Mouse (Mus musculus): ENCODE measurements around the gene Plcxd2. TPM values are rescaled to one million over a fixed set of nuclear protein-coding genes. Genes with fewer than 3 reads are reported as not detected.

The Plcxd2 gene
- total RNA-seq, 2 experiments from 2014 or later, result 0.15 to 0.19 TPM

- no peak for DNase-seq
Measured at GRCm38 (mm10) chr16:45986236-45986635, 23.8 kb downstream of the Plcxd2 start.

GRCm38 (mm10) chr16:45984610-45985606 lies 25.1 kb downstream of the Plcxd2 start:
- peak; percentile 34 for DNase-seq

DNA sequence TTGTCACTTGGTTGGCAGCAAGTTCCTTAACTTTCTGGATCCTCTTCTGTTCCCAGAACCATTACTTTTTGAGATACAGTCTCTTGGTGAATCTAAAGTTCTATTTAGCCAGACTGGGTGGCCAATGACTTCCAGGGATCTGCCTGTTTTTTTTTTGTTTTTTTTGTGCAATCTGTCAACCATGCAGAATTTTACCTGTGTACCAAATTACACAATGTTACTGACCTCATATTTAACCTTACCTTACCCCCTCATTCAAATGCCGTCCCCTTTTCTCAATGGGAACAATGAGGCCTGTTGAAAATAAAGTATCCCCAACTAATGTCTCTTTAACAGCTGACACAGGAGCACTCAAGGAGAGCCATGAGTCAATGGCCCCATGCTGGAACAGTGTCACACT lies 33.8 kb downstream of the Plcxd2 start:
- DNase-seq, result no peak

- DNase-seq, result no peak
Measured at GRCm38 (mm10) chr16:45973959-45974686, 35.9 kb downstream of the Plcxd2 start.

GRCm38 (mm10) chr16:45970187-45970586 lies 39.8 kb downstream of the Plcxd2 start:
- DNase-seq, result no peak

GRCm38 (mm10) chr16:45968716-45969115 lies 41.3 kb downstream of the Plcxd2 start:
- no peak for DNase-seq

DNA sequence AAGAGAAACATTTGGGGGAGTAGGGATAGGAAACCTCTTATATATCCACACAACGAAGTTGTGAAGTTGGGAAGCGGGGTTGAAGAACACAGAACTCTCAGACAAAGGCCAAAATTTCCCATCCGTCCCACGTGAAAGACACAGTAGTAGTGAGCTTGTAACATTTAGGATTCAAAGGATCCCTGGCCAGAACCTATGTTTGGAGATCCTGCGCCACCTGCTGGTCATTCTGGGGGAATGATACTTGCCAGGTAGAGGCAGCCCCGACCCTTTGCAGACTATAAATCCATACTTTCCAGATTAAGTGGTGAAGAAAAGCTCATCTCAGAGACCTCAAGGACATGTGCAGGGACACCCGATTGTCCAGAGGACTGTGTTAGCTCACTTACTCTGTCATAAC lies 42.5 kb downstream of the Plcxd2 start:
- DNase-seq, result peak; percentile 43

DNA sequence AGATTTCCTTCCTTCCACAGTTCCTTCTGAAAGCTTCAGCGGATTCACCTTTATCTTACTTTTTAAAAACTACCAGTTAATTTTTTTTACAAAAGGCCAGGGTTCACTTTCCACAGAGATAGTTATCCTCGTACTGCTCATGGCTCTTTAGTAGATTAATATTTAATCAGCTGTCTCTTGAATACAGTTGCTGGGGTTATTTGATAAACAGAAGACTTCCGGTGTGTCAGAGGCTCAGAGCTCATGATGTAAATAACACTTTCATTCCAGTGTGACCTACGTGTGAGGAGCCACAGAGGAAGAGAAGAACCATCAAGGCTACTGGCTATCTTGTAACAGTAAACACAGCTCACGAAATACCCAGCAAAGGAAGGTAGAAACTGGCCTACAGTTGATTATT lies 43.4 kb downstream of the Plcxd2 start:
- no peak for DNase-seq

DNA sequence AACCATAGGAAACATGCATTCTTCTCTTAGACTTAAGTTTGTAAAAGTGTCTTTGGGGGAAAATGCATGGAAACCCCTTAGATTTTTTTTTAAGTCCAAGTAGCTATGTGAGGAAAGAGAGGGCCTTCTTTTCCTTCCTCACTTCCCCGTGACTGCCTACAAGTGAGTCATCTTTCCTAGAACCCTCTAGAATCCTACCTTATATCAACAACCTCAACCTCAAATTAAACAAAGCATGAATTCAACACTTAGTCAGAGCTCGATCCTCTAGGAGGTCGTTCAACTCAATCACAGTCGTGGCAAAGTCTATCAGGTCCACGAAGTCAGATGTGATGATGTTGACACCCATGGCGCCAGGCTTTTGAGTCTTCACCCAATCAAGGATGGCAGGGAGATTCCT lies 45.2 kb downstream of the Plcxd2 start:
- no peak for DNase-seq

DNA sequence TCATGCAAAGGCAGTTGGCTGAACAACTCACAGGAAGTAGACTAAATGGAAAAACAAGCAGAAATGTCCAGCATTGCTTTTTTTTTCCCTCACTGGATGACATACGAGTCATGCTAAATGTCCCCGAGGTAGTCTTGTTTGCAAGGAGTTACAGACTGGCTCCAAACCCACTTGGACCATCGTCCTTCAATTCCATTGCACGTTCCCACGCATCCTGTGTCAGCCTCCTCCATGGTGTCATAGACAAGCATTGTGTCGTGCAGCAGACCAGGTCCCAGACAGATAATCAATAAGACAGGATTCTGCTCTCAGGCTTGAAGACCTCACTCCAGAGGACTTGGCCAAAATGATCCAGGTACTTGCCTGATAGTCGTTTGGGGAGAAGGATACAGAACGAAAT lies 46.2 kb downstream of the Plcxd2 start:
- no peak for DNase-seq

DNA sequence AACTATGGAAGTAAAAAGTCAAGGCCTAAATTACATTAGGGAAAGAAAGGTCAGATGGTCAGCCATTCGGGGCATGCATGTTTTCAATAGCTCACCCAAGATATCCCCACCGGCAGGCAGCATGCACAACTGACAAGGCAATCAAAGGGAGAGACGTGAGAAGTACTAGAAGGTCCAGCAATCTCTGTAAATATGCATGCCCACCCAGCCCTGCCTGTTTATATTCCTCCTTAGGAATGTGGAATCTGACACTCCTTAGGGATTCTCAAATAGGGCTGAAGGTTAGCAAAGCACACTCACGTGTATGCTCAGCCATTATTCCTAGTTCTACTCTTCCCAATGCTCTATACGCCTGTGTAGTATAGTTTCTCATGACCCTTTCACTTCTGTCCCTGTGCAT lies 46.9 kb downstream of the Plcxd2 start:
- DNase-seq, result no peak

- no peak for DNase-seq
Measured at GRCm38 (mm10) chr16:45960978-45961377, 49.0 kb downstream of the Plcxd2 start.

DNA sequence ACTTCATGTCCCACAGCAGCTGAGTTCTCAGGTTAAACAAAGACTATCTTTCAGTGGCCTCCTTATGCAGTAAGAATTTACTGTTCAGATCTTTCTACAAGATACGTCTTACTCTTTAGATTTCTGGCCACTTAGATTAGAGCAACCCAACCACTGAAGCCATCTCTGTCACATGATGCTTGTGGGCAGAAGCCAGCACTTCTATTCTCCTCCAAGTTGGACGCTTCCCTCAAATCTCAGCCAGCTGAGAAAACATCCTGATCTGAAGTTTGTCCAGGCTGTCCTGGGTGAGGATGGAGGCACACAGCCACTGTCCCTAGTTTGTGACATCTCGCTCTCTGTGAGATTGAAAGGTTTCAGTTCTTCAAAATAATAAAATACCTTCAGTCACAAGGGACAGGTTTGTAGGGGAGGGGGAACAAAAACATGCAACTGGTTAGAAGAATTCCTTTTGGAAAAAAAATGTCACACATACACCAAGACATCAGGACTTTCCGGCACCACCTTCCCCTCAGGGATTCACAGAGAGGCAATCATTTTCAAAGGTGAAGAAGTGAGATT lies 53.5 kb downstream of the Plcxd2 start:
- DNase-seq, result no peak

DNA sequence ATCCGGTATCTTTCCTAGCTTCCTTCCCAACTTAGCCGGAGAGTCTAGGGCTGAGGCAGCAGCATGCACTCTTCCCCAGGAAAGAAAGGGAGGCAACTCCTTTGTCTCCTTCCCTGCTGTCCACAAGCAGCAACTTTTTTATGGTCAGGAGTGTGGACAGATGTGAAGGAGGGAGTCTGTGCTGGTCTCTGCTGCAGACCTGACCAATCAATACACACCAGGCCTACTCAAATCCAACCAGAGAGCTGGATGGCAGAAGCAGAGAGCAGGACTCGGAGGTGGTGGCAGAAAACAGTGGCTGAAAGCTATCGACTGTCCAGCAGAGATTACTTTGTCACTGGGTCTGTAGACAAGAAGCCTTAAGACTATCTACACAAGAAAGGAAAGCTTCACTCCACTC lies 56.6 kb downstream of the Plcxd2 start, which contains the start of gene Phldb2:
Gene Phldb2 (minus strand): TSS at position 205 of the 400 bp plus-strand sequence.
- no peak for DNase-seq

DNA sequence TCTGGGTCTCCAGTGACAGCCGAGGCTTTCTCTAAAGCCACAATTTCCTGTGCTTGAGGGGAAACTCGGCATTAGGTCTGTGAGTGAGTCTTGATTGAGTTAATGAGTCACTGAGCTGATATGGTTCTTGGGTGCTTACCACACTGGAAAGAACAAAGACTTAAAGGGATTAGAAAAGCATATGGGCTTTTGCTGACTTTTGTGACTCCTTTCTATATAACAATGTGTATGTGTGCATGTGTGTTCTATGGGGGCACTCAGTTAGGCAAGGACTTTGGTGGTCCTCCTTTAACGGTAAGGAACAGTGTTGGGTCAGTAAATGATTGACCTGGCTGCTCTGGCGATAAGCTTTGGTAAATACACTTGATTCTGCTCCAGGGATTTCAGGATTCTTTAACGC lies 57.5 kb downstream of the Plcxd2 start:
- DNase-seq, result no peak

DNA sequence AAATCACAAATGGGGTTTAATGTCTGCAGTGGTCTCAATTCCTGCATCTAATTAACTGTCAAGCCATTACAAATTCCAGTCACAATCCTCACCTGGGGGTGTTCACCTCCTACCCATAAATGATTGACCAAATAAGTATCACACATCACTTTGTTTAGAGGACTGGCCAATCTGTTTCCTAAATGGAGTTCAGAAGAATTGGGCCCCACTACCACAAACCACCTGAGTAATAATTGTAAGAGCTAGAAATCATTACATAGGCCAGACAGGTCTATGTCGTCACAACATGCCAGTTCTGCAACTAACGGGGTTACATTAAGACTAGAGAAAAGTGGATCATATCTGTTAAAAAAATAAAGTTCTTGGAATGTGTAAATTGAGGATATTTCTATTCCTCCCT lies 58.0 kb downstream of the Plcxd2 start:
- DNase-seq, result no peak

DNA sequence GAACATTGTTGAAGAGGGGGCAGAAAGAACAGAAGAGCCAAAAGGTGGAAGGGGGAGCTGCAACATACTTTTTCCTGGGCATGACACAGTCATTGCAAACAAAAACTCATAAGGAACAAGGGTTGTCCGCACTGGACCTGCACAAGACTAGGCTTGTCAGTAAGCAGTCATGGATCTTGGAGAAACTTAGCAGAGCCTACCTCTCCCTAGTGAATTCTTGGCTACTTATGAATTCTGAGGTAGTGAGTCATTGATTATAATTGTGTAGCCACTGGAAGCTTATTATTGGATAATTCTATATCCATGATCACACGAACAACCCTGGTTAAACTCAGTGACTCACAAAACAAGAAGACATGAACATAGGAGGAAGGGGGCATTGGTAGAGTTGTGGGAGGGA lies 63.7 kb downstream of the Plcxd2 start:
- no peak for DNase-seq

- no peak for DNase-seq
Measured at GRCm38 (mm10) chr16:45945649-45946048, 64.4 kb downstream of the Plcxd2 start.

GRCm38 (mm10) chr16:45945174-45945631 lies 64.8 kb downstream of the Plcxd2 start:
- no peak for DNase-seq

- DNase-seq, result no peak
Measured at GRCm38 (mm10) chr16:45942169-45942891, 67.7 kb downstream of the Plcxd2 start.

GRCm38 (mm10) chr16:45940701-45941100 lies 69.3 kb downstream of the Plcxd2 start:
- DNase-seq, result no peak

GRCm38 (mm10) chr16:45939436-45939835 lies 70.6 kb downstream of the Plcxd2 start:
- DNase-seq, result no peak

All from gastrocnemius, postnatal 25 days (tissue).